Mouse (Mus musculus) embryonic facial prominence, embryonic 12.5 days (tissue): ENCODE measurements around the gene Espn. TPM values are rescaled to one million over a fixed set of nuclear protein-coding genes. Genes with fewer than 3 reads are reported as not detected.

ENCODE experiments used
- ATAC-seq: fragments of 200-750 bp; cut with Nextera tagmentation; 2 replicates; pipeline ENCODE4 v1.8.0; 2017; ENCODE audit not compliant: insufficient number of reproducible peaks, insufficient read depth, low FRiP score, low TSS enrichment
- H3K27ac ChIP-seq: fragments of 300-500 bp; sonication (generic); 2 replicates; pipeline ENCODE4 v1.5.1; 2016; ENCODE audit warnings: mild to moderate bottlenecking
- H3K27me3 ChIP-seq: fragments of 300-500 bp; sonication (generic); 2 replicates; pipeline ENCODE4 v1.6.1; 2016; ENCODE audit warnings: mild to moderate bottlenecking, moderate library complexity
- H3K36me3 ChIP-seq: fragments of 300-500 bp; sonication (generic); 2 replicates; pipeline ENCODE4 v1.6.1; 2016; ENCODE audit warnings: mild to moderate bottlenecking
- H3K4me1 ChIP-seq: fragments of 300-500 bp; sonication (generic); 2 replicates; pipeline ENCODE4 v1.6.1; 2016
- H3K4me2 ChIP-seq: fragments of 300-500 bp; sonication (generic); replicated peaks from 2 replicates; pipeline ENCODE4 v1.6.1; 2016; ENCODE audit warnings: mild to moderate bottlenecking, moderate library complexity
- H3K4me3 ChIP-seq: fragments of 300-500 bp; sonication (generic); 2 replicates; pipeline ENCODE4 v1.5.1; 2016; ENCODE audit warnings: mild to moderate bottlenecking
- H3K9ac ChIP-seq: fragments of 300-500 bp; sonication (generic); 2 replicates; pipeline ENCODE4 v1.6.1; 2016; ENCODE audit warnings: mild to moderate bottlenecking, moderate library complexity
- H3K9me3 ChIP-seq: fragments of 300-500 bp; sonication (generic); 2 replicates; pipeline ENCODE4 v1.6.1; 2016; ENCODE audit warnings: mild to moderate bottlenecking, moderate library complexity
- WGBS: fragments of 180-500 bp; shearing (Covaris S2); methylation state at CpG from one replicate; pipeline ENCODE4 v1.1.7; 2016; 5-methylcytosine and 5-hydroxymethylcytosine counted together
- polyA plus RNA-seq: library from polyadenylated mRNA; unstranded; fragments of >200 nt; fragmentation: Nextera tagmentation; extraction: Ambion mirVana; gene quantifications from 2 replicates; pipeline ENCODE4 v1.2.1, GENCODE M21; 2016

Gene Espn
- polyA plus RNA-seq, 1 experiment from 2014 or later, result 6.6 TPM

DNA sequence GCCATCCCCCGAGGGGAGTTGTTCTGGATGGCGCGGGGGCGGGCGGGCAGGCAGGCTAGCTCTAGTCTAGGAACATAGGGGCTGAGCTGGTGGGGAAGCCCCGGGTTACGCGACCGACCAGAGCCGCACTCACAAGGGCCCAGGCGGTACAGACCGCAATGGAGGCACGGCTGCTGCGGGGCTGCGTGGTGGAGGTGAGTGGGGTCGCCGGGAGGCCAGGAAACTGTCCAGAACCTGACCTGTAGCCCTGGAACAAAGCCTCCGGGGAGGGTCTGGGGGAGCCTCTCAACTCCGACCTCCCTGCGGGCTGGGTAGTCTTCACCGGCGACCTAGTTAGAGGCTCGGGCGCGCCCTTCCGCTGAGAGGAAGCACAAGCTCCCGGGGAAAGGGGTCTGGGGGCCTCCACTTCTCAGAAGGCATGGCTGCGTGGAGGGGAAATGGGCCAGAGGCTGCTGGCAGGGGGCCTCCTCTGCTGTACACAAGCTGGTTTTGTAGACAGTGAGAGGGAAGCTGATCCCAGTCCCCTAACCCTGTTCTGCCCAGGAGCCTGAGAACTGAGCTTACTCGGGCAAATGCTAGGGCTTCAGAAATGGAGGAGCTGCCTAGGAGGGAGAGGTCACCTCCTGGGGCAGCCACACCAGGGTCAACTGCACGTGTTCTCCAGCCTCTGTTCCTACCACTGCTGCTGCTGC lies 36.1 kb downstream of the Espn start, which contains the start of gene Tnfrsf25:
TSS of gene Tnfrsf25 (plus strand) at position 14 of the 692 bp plus-strand sequence.
- peaks cover 73% of the 10 kb centered on the region for H3K27me3 ChIP-seq
- peaks cover 32% of the 10 kb centered on the region for H3K4me1 ChIP-seq
- H3K4me3 ChIP-seq, result peak within 1 kb of the TSS; percentile 9
- H3K36me3 ChIP-seq, result peaks cover 31% of the 10 kb centered on the region
- no peak within 1 kb of the TSS for H3K27ac ChIP-seq
- 2% methylated on average over 30 of the region's 30 CpGs for WGBS
- peak within 1 kb of the TSS; percentile 41 for H3K4me2 ChIP-seq
- no peak within 1 kb of the TSS; the same call in 1 of the 2 replicates for H3K9ac ChIP-seq
- H3K9me3 ChIP-seq, result no peaks in the 10 kb centered on the region
- peak; percentile 49; the same call in 1 of the 2 replicates for ATAC-seq

DNA sequence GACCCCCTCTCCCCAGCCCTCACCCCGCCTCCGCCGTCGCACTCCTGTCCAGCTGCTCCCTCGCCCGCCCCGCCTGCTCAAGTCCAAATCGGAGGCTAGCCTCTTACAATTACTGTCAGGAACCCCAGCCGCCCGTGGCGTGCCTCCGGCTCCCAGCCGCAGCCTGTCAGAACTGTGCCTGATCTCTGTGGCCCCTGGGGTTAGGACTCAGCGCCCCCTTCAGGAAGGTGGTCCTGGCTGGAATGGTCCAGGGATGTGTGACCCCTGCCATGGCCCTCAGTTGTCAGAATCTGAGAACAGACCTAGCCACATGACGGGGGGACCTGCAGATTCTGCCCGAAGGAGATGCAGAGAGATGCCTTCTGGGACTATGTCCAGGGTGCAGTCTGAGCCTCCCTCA lies 38.1 kb downstream of the Espn start:
- no peak overlapping the region for H3K27ac ChIP-seq
- H3K4me2 ChIP-seq, result no peak overlapping the region
- no peak overlapping the region for H3K9ac ChIP-seq
- H3K36me3 ChIP-seq, result peaks cover 42% of the 10 kb centered on the region
- peaks cover 14% of the 10 kb centered on the region for H3K4me1 ChIP-seq
- H3K27me3 ChIP-seq, result peaks cover 53% of the 10 kb centered on the region
- ATAC-seq, result no peak
- WGBS, result 59% methylated on average over 16 of the region's 16 CpGs
- no peak overlapping the region for H3K4me3 ChIP-seq
- no peaks in the 10 kb centered on the region for H3K9me3 ChIP-seq

DNA sequence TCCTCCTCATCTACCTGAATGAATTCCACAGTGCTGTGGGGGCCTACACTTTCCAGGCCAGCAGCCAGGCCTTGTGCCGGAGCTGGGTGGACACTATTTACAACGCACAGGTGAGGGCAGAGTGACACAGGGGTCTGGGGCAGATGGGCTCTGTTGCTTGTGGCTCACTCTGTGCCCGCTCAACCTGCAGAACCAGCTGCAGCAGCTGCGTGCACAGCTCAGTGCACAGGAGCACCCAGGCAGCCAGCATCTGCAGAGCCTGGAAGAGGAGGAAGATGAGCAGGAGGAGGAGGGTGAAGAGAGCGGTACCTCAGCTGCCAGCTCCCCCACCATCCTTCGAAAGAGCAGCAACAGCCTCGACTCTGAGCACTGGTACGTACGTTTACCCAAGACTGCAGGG lies 39.8 kb downstream of the Espn start:
- Histone ChIP-seq H3K9ac (no peak overlapping the region), H3K27ac (no peak overlapping the region), H3K4me3 (no peak overlapping the region), H3K36me3 (peaks cover 48% of the 10 kb centered on the region), H3K4me1 (peaks cover 26% of the 10 kb centered on the region), H3K27me3 (peaks cover 39% of the 10 kb centered on the region), H3K4me2 (no peak overlapping the region), H3K9me3 (no peaks in the 10 kb centered on the region)
- no peak for ATAC-seq
- 84% methylated on average over 9 of the region's 9 CpGs for WGBS

DNA sequence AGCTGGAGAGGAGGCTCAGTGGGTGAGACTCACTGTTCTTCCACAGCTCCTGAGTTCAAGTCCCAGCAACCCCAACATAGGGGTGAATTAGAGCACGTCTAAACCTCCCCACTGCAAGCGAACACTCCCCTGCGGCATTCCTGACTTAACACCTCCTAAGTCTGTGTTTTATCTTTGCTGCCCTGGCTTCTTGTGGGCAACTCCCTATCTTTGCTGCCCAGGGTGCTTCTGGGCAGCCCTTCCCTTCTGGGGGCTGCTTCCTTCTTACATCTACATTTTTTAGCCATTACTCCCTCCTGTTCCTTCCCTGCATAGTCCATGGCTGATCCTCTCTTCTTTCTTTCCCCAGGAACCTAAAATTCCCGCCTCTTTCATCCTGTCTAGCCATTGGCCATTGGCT lies 41.5 kb downstream of the Espn start:
- Histone ChIP-seq H3K9ac (no peak overlapping the region), H3K9me3 (no peaks in the 10 kb centered on the region), H3K4me3 (no peak overlapping the region), H3K27me3 (peaks cover 23% of the 10 kb centered on the region), H3K4me1 (peaks cover 23% of the 10 kb centered on the region), H3K4me2 (no peak overlapping the region), H3K27ac (no peak overlapping the region), H3K36me3 (peaks cover 60% of the 10 kb centered on the region)
- 78% methylated on average over 4 of the region's 4 CpGs for WGBS
- ATAC-seq, result no peak

DNA sequence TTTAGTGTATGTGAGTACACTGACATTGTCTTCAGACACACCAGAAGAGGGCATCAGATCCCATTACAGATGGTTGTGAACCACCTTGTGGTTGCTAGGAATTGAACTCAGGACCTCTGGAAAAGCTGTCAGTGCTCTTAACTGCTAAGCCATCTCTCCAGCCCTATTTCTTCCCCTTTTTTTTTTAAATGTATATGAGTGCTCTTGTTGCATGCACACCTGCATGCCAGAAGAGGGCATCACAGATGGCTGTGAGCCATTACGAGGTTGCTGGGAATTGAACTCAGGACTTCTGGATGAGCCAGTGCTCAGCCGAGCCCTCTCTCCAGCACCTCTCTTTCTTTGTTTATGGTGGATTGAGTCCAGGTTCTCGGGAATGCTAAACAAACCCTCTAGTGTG lies 42.7 kb downstream of the Espn start:
- H3K36me3 ChIP-seq, result peaks cover 58% of the 10 kb centered on the region
- H3K27ac ChIP-seq, result no peak overlapping the region
- H3K4me1 ChIP-seq, result peaks cover 18% of the 10 kb centered on the region; the same call in 1 of the 2 replicates
- H3K4me2 ChIP-seq, result no peak overlapping the region
- peaks cover 11% of the 10 kb centered on the region for H3K27me3 ChIP-seq
- H3K9ac ChIP-seq, result no peak overlapping the region
- H3K4me3 ChIP-seq, result no peak overlapping the region
- WGBS, result 87% methylated on average over 3 of the region's 3 CpGs
- H3K9me3 ChIP-seq, result no peaks in the 10 kb centered on the region
- no peak for ATAC-seq

DNA sequence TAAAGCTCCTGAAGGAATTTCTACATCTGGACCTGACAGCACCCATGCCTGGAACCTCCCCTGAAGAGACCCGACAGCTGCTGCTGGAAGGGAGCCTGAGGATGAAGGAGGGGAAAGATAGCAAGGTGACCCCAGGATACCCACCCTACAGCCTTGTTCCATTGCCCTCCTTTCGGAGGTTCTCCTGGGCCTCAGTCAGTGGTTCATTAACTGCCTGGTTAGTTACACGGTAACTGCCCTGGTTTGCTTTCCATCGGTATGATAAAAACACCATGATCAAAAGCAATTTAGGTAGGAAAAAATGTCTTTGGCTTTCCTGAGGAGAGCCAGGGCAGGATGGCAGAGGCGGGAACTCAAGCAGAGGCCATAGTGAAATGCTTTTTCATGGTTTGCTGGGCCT lies 43.5 kb downstream of the Espn start:
- Histone ChIP-seq H3K4me3 (no peak overlapping the region), H3K4me2 (peak overlapping the region; percentile 66; the same call in 1 of the 2 replicates), H3K27me3 (0 out of 2 replicates have a peak, but pooled peaks cover 4% of the 10 kb centered on the region), H3K4me1 (peaks cover 18% of the 10 kb centered on the region; the same call in 1 of the 2 replicates), H3K9ac (no peak overlapping the region), H3K9me3 (no peaks in the 10 kb centered on the region), H3K36me3 (peaks cover 58% of the 10 kb centered on the region), H3K27ac (no peak overlapping the region)
- WGBS, result 88% methylated on average over 5 of the region's 5 CpGs
- ATAC-seq, result no peak

DNA sequence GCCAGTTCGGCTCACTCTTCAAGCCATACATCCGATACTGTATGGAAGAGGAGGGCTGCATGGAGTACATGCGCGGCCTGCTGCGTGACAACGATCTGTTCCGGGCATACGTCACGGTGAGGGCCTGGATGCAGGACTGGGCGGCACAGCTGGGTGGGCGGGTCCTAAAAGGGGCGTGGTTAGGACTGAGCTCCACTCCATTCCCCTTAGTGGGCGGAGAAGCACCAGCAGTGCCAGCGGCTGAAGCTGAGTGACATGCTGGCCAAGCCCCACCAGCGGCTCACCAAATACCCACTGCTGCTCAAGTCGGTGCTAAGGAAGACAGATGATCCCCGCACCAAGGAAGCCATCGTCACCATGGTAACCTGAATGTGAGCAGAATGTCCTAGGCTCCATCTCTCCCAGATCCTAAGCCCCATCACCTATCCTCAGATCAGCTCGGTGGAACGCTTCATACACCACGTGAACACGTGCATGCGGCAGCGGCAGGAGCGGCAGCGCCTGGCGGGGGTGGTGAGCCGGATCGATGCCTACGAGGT lies 44.1 kb downstream of the Espn start:
- WGBS, result 8% methylated on average over 30 of the region's 30 CpGs
- peak overlapping the region; percentile 67 for H3K27ac ChIP-seq
- peak overlapping the region; percentile 66 for H3K4me2 ChIP-seq
- H3K4me1 ChIP-seq, result peaks cover 18% of the 10 kb centered on the region; the same call in 1 of the 2 replicates
- H3K4me3 ChIP-seq, result peak overlapping the region; percentile 31
- peaks cover 60% of the 10 kb centered on the region for H3K36me3 ChIP-seq
- no peaks in the 10 kb centered on the region for H3K9me3 ChIP-seq
- 0 out of 2 replicates have a peak overlapping the region, but pooled peaks have one; percentile 17 for H3K9ac ChIP-seq
- H3K27me3 ChIP-seq, result 0 out of 2 replicates have a peak, but pooled peaks cover 4% of the 10 kb centered on the region
- peak; percentile 88 for ATAC-seq

DNA sequence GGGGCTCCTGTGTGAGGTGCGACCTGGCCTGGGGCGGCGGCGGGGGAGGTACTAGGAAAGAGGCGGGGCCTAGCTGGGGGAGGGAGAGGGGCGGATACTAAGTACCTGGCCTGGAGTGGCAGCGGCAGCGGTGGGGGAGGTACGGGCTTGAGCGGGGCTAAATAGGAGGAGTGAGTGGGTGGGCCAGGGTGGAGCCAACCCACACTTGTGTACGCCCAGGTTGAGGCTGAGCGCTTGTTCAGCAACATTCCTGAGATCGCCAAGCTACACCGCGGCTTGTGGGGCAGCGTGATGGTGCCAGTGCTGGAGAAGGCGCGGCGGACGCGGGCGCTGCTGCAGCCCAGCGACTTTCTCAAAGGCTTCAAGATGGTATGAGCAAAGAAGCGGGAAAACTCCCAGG lies 44.7 kb downstream of the Espn start:
- H3K27ac ChIP-seq, result peak overlapping the region; percentile 67

DNA sequence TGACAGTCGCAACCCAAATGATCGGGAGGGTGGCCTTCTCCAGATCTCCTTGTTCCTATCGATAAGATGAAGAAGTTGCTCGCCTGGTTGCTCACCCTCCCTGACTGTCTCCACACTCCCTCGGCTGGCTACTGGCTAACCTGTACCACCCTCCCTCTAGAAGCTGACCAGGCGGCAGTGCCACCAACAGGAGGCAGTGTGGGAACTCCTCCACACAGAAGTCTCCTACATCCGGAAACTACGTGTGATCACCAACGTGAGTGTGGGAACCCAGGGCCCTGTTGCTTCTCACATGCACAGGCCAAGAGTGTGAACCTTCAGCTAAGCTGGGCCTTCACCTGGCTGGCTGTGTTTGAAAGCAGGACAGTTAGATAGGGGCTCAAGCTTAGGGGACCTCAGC lies 45.4 kb downstream of the Espn start:
- Histone ChIP-seq H3K9ac (no peak overlapping the region), H3K4me3 (no peak overlapping the region), H3K27ac (no peak overlapping the region), H3K27me3 (0 out of 2 replicates have a peak, but pooled peaks cover 4% of the 10 kb centered on the region), H3K4me1 (peaks cover 18% of the 10 kb centered on the region; the same call in 1 of the 2 replicates), H3K4me2 (no peak overlapping the region), H3K36me3 (peaks cover 62% of the 10 kb centered on the region), H3K9me3 (no peaks in the 10 kb centered on the region)
- WGBS, result 58% methylated on average over 9 of the region's 9 CpGs
- ATAC-seq, result no peak

More for the DNA sequence above, 44.7 kb downstream of the Espn start:
- peak overlapping the region; percentile 66 for H3K4me2 ChIP-seq
- peaks cover 61% of the 10 kb centered on the region for H3K36me3 ChIP-seq
- no peaks in the 10 kb centered on the region for H3K9me3 ChIP-seq
- 0 out of 2 replicates have a peak, but pooled peaks cover 4% of the 10 kb centered on the region for H3K27me3 ChIP-seq
- H3K4me1 ChIP-seq, result peaks cover 18% of the 10 kb centered on the region; the same call in 1 of the 2 replicates
- peak overlapping the region; percentile 31 for H3K4me3 ChIP-seq
- WGBS, result 4% methylated on average over 24 of the region's 24 CpGs
- ATAC-seq, result peak; percentile 78
- 0 out of 2 replicates have a peak overlapping the region, but pooled peaks have one; percentile 17 for H3K9ac ChIP-seq

DNA sequence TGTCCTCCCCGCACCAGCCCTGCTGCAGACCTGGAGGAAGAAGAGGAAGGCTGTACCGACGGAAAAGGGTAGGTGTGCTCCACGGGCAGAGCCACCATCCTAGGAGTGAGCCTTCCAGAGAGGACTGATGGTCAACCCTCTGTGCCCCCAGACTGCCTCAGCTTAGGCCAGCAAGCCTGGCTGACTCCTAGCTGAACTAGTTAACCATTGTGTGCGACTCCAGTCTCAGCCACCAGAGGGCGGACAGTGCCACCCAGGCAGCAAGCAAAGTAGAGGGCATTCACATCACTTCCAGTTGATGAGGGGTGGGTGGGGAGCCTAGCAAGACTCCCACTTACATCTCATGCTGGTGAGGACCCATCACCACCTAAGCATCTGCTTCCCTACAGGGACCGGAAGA lies 49.1 kb downstream of the Espn start:
- Histone ChIP-seq H3K9ac (no peak overlapping the region), H3K4me1 (peaks cover 22% of the 10 kb centered on the region), H3K9me3 (no peaks in the 10 kb centered on the region), H3K27me3 (0 out of 2 replicates have a peak, but pooled peaks cover 4% of the 10 kb centered on the region), H3K4me2 (no peak overlapping the region), H3K27ac (no peak overlapping the region), H3K4me3 (no peak overlapping the region), H3K36me3 (peaks cover 45% of the 10 kb centered on the region)
- ATAC-seq, result no peak
- WGBS, result 36% methylated on average over 7 of the region's 7 CpGs

DNA sequence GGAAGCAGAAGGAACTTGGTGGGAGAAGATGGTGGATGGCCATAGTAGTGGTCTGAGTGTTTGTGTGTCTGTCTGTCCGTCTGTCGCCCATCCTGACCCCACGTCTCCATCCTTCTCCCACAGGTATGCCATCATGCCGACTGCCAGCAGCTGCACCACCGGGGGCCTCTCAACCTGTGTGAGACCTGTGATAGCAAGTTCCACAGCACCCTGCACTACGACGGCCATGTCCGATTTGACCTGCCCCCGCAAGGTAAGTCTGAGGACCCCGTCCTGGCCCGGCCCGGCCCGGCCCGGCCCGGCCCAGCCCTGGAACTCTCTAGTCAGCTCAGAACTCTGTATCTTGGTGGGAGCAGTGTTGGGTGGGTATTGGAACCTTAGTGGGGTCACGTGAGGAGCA lies 50.2 kb downstream of the Espn start:
- Histone ChIP-seq H3K4me3 (no peak overlapping the region), H3K4me1 (peaks cover 21% of the 10 kb centered on the region), H3K9me3 (no peaks in the 10 kb centered on the region), H3K9ac (no peak overlapping the region), H3K27me3 (no peaks in the 10 kb centered on the region), H3K27ac (no peak overlapping the region), H3K4me2 (no peak overlapping the region), H3K36me3 (peaks cover 44% of the 10 kb centered on the region)
- WGBS, result 94% methylated on average over 16 of the region's 16 CpGs
- ATAC-seq, result no peak
